8 mouse cellular contexts compared by ENCODE assay signal in the genomic region with DNA sequence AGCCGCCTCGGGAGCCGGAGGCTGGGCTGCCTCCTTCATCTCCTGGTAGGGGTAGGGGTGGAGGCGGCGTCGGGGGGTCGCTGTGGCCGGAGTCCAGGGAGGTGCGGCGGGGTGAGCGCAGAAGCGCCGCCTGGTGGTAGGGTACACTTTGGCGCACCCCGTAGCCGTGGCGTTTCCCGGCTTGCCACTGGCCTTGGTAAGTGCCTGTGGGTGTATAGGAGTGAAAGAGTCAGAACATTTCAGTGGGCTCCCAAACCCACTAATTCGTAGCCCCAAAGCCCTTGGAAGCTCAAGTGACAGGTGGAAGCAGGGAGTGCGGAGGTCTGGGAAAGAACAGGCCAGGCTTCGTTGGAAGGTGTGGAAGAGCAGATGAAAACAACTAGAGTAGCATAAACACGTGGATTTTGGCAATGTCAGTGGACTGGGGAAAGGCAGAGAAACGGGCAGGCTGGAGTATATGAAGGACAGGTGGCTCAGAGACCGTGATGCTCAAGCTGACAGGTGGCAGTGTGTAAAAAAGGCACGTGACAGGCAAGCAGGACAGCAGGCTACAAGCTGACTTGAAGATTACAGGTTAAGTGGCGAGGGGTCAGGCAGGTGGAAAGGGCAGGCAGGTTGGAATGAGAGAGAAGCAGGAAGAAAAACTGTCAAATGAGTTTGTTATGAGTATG. TPM values are rescaled to one million over a fixed set of nuclear protein-coding genes. Genes with fewer than 3 reads are reported as not detected.
DNase-seq lines count a peak whose midpoint lies in the region; ATAC-seq and TF ChIP-seq lines count a peak whose summit lies in the region.

No protein-coding gene starts in this region.

- H3K27me3 ChIP-seq in heart, embryonic 11.5 days (ENCODE audit: control insufficient read depth, insufficient read depth, low read length) = peaks cover 85% of the 10 kb centered on the region
- peaks cover 75% of the 10 kb centered on the region for H3K27me3 ChIP-seq in heart, postnatal 0 days (ENCODE audit: control insufficient read depth, insufficient read depth, low read length)
- H3K27me3 ChIP-seq in liver, embryonic 14.5 days (ENCODE audit: control insufficient read depth, insufficient read depth, low read length) = peaks cover 64% of the 10 kb centered on the region

- TF ChIP-seq CTCF in heart, postnatal 0 days (IDR thresholded peaks at IDR 0.05; ENCODE audit: low read depth) = no peak; the same call in 1 of the 2 replicates
- TF ChIP-seq CTCF in liver, embryonic 14.5 days (IDR thresholded peaks at IDR 0.05; ENCODE audit: low read depth) = peak; percentile 66

- peak overlapping the region; percentile 100 for H3K4me2 ChIP-seq in heart, embryonic 11.5 days
- peak overlapping the region; percentile 95 for H3K4me2 ChIP-seq in heart, postnatal 0 days (ENCODE audit: low read depth, low read length)
- H3K4me2 ChIP-seq in liver, embryonic 14.5 days (ENCODE audit: low read depth) = no peak overlapping the region

- no peaks in the 10 kb centered on the region for H3K9me3 ChIP-seq in heart, embryonic 11.5 days (replicated peaks; ENCODE audit: control insufficient read depth, low read length)
- no peaks in the 10 kb centered on the region for H3K9me3 ChIP-seq in heart, postnatal 0 days (replicated peaks; ENCODE audit: control insufficient read depth, low read length)
- no peaks in the 10 kb centered on the region for H3K9me3 ChIP-seq in liver, embryonic 14.5 days (ENCODE audit: control insufficient read depth, low read length)

- no peak overlapping the region for H3K27ac ChIP-seq in heart, embryonic 11.5 days (ENCODE audit: low read depth, low read length)
- no peak overlapping the region for H3K27ac ChIP-seq in brown adipose tissue, adult 24 weeks (replicated peaks; ENCODE audit: low read depth, low read length)
- H3K27ac ChIP-seq in heart, postnatal 0 days (ENCODE audit: low read depth) = no peak overlapping the region
- H3K27ac ChIP-seq in liver, embryonic 14.5 days = no peak overlapping the region

- 6% methylated on average over 26 of the region's 26 CpGs for WGBS in heart, embryonic 11.5 days (ENCODE audit: insufficient replicate concordance)
- 9% methylated on average over 25 of the region's 26 CpGs for WGBS in heart, postnatal 0 days
- WGBS in liver, embryonic 14.5 days (ENCODE audit: insufficient replicate concordance) = 7% methylated on average over 26 of the region's 26 CpGs

- H3K4me3 ChIP-seq in heart, embryonic 11.5 days (ENCODE audit: low read depth, low read length) = peak overlapping the region; percentile 63
- H3K4me3 ChIP-seq in brown adipose tissue, adult 24 weeks (ENCODE audit: insufficient read depth, low read depth, low read length) = peak overlapping the region; percentile 47
- peak overlapping the region; percentile 58 for H3K4me3 ChIP-seq in heart, postnatal 0 days (ENCODE audit: low read depth, low read length)
- no peak overlapping the region for H3K4me3 ChIP-seq in liver, embryonic 14.5 days (ENCODE audit: insufficient read depth in 1 of 2, low read depth in 2 of 2, low read length in 2 of 2)

- H3K36me3 ChIP-seq in heart, embryonic 11.5 days (ENCODE audit: control insufficient read depth, insufficient read depth, low read length) = no peaks in the 10 kb centered on the region
- no peaks in the 10 kb centered on the region for H3K36me3 ChIP-seq in heart, postnatal 0 days (replicated peaks; ENCODE audit: control insufficient read depth, insufficient read depth, low read length)
- no peaks in the 10 kb centered on the region for H3K36me3 ChIP-seq in liver, embryonic 14.5 days (replicated peaks; ENCODE audit: control insufficient read depth, insufficient read depth, low read depth)

- no peak for DNase-seq in heart, adult 18-20 months
- DNase-seq in B cell, adult 2 months = peak; percentile 51 to 64
- no peak for DNase-seq in heart, postnatal 0 days (ENCODE audit: low spot score)
- no peak for DNase-seq in liver, embryonic 14.5 days (ENCODE audit: low read depth in 3 of 3, low spot score in 3 of 3)
- peak; percentile 54 to 61 for DNase-seq in right cerebral cortex, postnatal 10 days (ENCODE audit: low spot score in 2 of 2)
- DNase-seq in gastrocnemius, adult 18-20 months (ENCODE audit: low spot score) = no peak

- H3K4me1 ChIP-seq in heart, embryonic 11.5 days (ENCODE audit: control insufficient read depth, insufficient read depth, low read length) = peaks cover 16% of the 10 kb centered on the region; the same call in 1 of the 2 replicates
- 0 out of 2 replicates have a peak, but pooled peaks cover 2% of the 10 kb centered on the region for H3K4me1 ChIP-seq in brown adipose tissue, adult 24 weeks (ENCODE audit: control insufficient read depth, insufficient read depth, insufficient read length, low read length)
- peaks cover 13% of the 10 kb centered on the region for H3K4me1 ChIP-seq in heart, postnatal 0 days (ENCODE audit: control insufficient read depth, insufficient read depth)
- no peaks in the 10 kb centered on the region for H3K4me1 ChIP-seq in liver, embryonic 14.5 days (replicated peaks; ENCODE audit: control insufficient read depth in 2 of 2, insufficient read depth in 2 of 2, low read length in 1 of 2)

- H3K9ac ChIP-seq in heart, embryonic 11.5 days (ENCODE audit: low read depth, low read length) = no peak overlapping the region
- H3K9ac ChIP-seq in heart, postnatal 0 days (replicated peaks; ENCODE audit: low read depth, low read length) = no peak overlapping the region
- no peak overlapping the region for H3K9ac ChIP-seq in liver, embryonic 14.5 days (replicated peaks)

- no peak for ATAC-seq in heart, embryonic 11.5 days (replicated peaks; ENCODE audit: insufficient number of reproducible peaks, low FRiP score, low TSS enrichment)
- ATAC-seq in heart, postnatal 0 days (ENCODE audit: insufficient read depth, low read depth) = 0 out of 2 replicates have a peak, but pooled peaks have one; percentile 10
- no peak for ATAC-seq in liver, embryonic 14.5 days (ENCODE audit: insufficient read depth)

- no peak for TF ChIP-seq EP300 in heart, postnatal 0 days (IDR thresholded peaks at IDR 0.05; ENCODE audit: low read depth)
- TF ChIP-seq EP300 in liver, embryonic 14.5 days (IDR thresholded peaks at IDR 0.05; ENCODE audit: low read depth) = no peak

RNA-seq across cellular contexts. Expression of a gene that starts 2.6 kb away (rescaled TPM):
- polyA plus RNA-seq in heart, embryonic 11.5 days (2014; fragmentation: Nextera tagmentation; extraction: Ambion mirVana) = 0.31 and 0.59 TPM in 2 replicates
- under 1 TPM in 1 of 2 experiments, not detected in 1; 0.08 TPM for total RNA-seq in heart, adult 18-20 months (2021)
- not detected in 2 replicates for polyA plus RNA-seq in brown adipose tissue, adult 24 weeks (2012; ENCODE audit: insufficient read depth, insufficient read length, missing spikeins)
- 0.15 and 0.38 TPM in 2 replicates for total RNA-seq in heart, postnatal 0 days (2014; rRNA removed; ENCODE audit: low replicate concordance)
- polyA plus RNA-seq in heart, postnatal 0 days (2015; fragmentation: Nextera tagmentation; extraction: Ambion mirVana) = 0.03 and 0.10 TPM in 2 replicates
- 0.04 and 0.15 TPM in 2 replicates for polyA plus RNA-seq in liver, embryonic 14.5 days (2012; rRNA removed)
- 0.04 TPM in 1 of 2 replicates, not detected in the other for polyA plus RNA-seq in liver, embryonic 14.5 days (2014; fragmentation: Nextera tagmentation; extraction: Ambion mirVana)
- under 1 TPM; 0.07 to 0.11 TPM for total RNA-seq in gastrocnemius, adult 18-20 months (2021)

RNA-seq across cellular contexts. Expression of a gene that starts 7.7 kb away (rescaled TPM):
- 9.1 and 11.4 TPM in 2 replicates for polyA plus RNA-seq in heart, embryonic 11.5 days (2014; fragmentation: Nextera tagmentation; extraction: Ambion mirVana)
- total RNA-seq in heart, adult 18-20 months (2021) = 1 to 10 TPM; 3.3 to 8.3 TPM
- 16.9 and 20.8 TPM in 2 replicates for polyA plus RNA-seq in brown adipose tissue, adult 24 weeks (2012; ENCODE audit: insufficient read depth, insufficient read length, missing spikeins)
- 0.93 and 3.9 TPM in 2 replicates for total RNA-seq in heart, postnatal 0 days (2014; rRNA removed; ENCODE audit: low replicate concordance)
- polyA plus RNA-seq in heart, postnatal 0 days (2015; fragmentation: Nextera tagmentation; extraction: Ambion mirVana) = 5.6 and 5.7 TPM in 2 replicates
- polyA plus RNA-seq in liver, embryonic 14.5 days (2012; rRNA removed) = 12.7 and 13.4 TPM in 2 replicates
- 18.6 and 21.2 TPM in 2 replicates for polyA plus RNA-seq in liver, embryonic 14.5 days (2014; fragmentation: Nextera tagmentation; extraction: Ambion mirVana)
- total RNA-seq in gastrocnemius, adult 18-20 months (2021) = 1 to 10 TPM; 4.2 to 4.9 TPM

RNA-seq across cellular contexts. Expression of a gene that starts 19.5 kb away (rescaled TPM):
- 12.4 and 15.1 TPM in 2 replicates for polyA plus RNA-seq in heart, embryonic 11.5 days (2014; fragmentation: Nextera tagmentation; extraction: Ambion mirVana)
- total RNA-seq in heart, adult 18-20 months (2021) = 10 to 100 TPM; 11.3 to 12.9 TPM
- polyA plus RNA-seq in brown adipose tissue, adult 24 weeks (2012; ENCODE audit: insufficient read depth, insufficient read length, missing spikeins) = 9.0 and 15.6 TPM in 2 replicates
- 12.2 and 17.7 TPM in 2 replicates for total RNA-seq in heart, postnatal 0 days (2014; rRNA removed; ENCODE audit: low replicate concordance)
- polyA plus RNA-seq in heart, postnatal 0 days (2015; fragmentation: Nextera tagmentation; extraction: Ambion mirVana) = 13.3 and 13.4 TPM in 2 replicates
- polyA plus RNA-seq in liver, embryonic 14.5 days (2012; rRNA removed) = 2.0 and 2.6 TPM in 2 replicates
- polyA plus RNA-seq in liver, embryonic 14.5 days (2014; fragmentation: Nextera tagmentation; extraction: Ambion mirVana) = 4.3 and 4.6 TPM in 2 replicates
- total RNA-seq in gastrocnemius, adult 18-20 months (2021) = 10 to 100 TPM; 12.1 to 14.8 TPM

RNA-seq across cellular contexts. Expression of a gene that starts 22.0 kb away (rescaled TPM):
- 2.9 and 3.1 TPM in 2 replicates for polyA plus RNA-seq in heart, embryonic 11.5 days (2014; fragmentation: Nextera tagmentation; extraction: Ambion mirVana)
- 1 to 10 TPM; 4.5 to 5.0 TPM for total RNA-seq in heart, adult 18-20 months (2021)
- 2.3 and 2.5 TPM in 2 replicates for polyA plus RNA-seq in brown adipose tissue, adult 24 weeks (2012; ENCODE audit: insufficient read depth, insufficient read length, missing spikeins)
- total RNA-seq in heart, postnatal 0 days (2014; rRNA removed; ENCODE audit: low replicate concordance) = 1.8 and 1.9 TPM in 2 replicates
- polyA plus RNA-seq in heart, postnatal 0 days (2015; fragmentation: Nextera tagmentation; extraction: Ambion mirVana) = 1.1 and 1.2 TPM in 2 replicates
- polyA plus RNA-seq in liver, embryonic 14.5 days (2012; rRNA removed) = 0.26 and 0.29 TPM in 2 replicates
- polyA plus RNA-seq in liver, embryonic 14.5 days (2014; fragmentation: Nextera tagmentation; extraction: Ambion mirVana) = 0.61 and 0.62 TPM in 2 replicates
- 1 to 10 TPM; 4.9 to 5.6 TPM for total RNA-seq in gastrocnemius, adult 18-20 months (2021)

Comparison
In these comparisons a context has a peak if more than half of its experiments do, and no peak if none do; other contexts are left out.
1. H3K4me3 ChIP-seq: peak in heart, embryonic 11.5 days (single experiment), brown adipose tissue, adult 24 weeks (single experiment) and heart, postnatal 0 days (single experiment); none in liver, embryonic 14.5 days (0 of 2).
2. DNase-seq: peak in B cell, adult 2 months (2 of 2) and right cerebral cortex, postnatal 10 days (2 of 2); none in heart, adult 18-20 months (0 of 2), heart, postnatal 0 days (single experiment), liver, embryonic 14.5 days (0 of 3) and gastrocnemius, adult 18-20 months (single experiment).